Mouse (Mus musculus): Measurements from ENCODE around the gene Apol9b. TPM values are rescaled to one million over a fixed set of nuclear protein-coding genes. Genes with fewer than 3 reads are reported as not detected.

Apol9b gene
- total and polyA plus RNA-seq, 3 experiments: not detected

GRCm38 (mm10) chr15:77763702-77764101 is 34.9 kb downstream of the Apol9b start:
- H3K9ac ChIP-seq (ENCODE audit: insufficient read depth, low read depth): no peak overlapping the region
- no peak overlapping the region for H3K4me2 ChIP-seq (ENCODE audit: insufficient read depth, low read depth, poor library complexity, severe bottlenecking)
- H3K27me3 ChIP-seq (replicated peaks): no peaks in the 10 kb centered on the region
- H3K27ac ChIP-seq (ENCODE audit: insufficient read depth, low read depth): no peak overlapping the region
- TF ChIP-seq MYC (IDR thresholded peaks at IDR 0.05; ENCODE audit: low read depth, low read length) (no peak), SIN3A (IDR thresholded peaks at IDR 0.05; ENCODE audit: low read length) (no peak), RCOR1 (conservative IDR thresholded peaks at IDR 0.05; ENCODE audit: low read depth, low read length) (no peak)
- no peaks in the 10 kb centered on the region for H3K79me2 ChIP-seq (replicated peaks; ENCODE audit: control insufficient read depth, extremely low read depth, insufficient read depth, poor library complexity, severe bottlenecking)
- no peaks in the 10 kb centered on the region for H3K4me1 ChIP-seq (ENCODE audit: control insufficient read depth in 1 of 2, insufficient read depth in 2 of 2)
- peaks cover 86 to 94% of the 10 kb centered on the region in 2 experiments for H3K36me3 ChIP-seq (replicated peaks in 1 of 2; ENCODE audit: control insufficient read depth in 1 of 2, insufficient read depth in 1 of 2, low read length in 1 of 2)
- no peak for DNase-seq (ENCODE audit: extremely low read depth)
- in situ Hi-C loops (cut with MboI; ENCODE audit: low pct_ligation_motif_present, low pct_unique_long_range_greater_than_20kb, low sequenced_read_pairs) (no loop called here), dilution Hi-C loops (cut with MboI; ENCODE audit: extremely low pct_ligation_motif_present, extremely low pct_unique_long_range_greater_than_20kb, low sequenced_read_pairs) (no loop called here)
- no peaks in the 10 kb centered on the region for H3K9me3 ChIP-seq (replicated peaks; ENCODE audit: low read length)
- H3K4me3 ChIP-seq (replicated peaks in 1 of 3; ENCODE audit: low read depth in 2 of 3, low read length in 2 of 3, poor library complexity in 1 of 3): no peak overlapping the region

- dilution Hi-C loops (cut with MboI; ENCODE audit: extremely low pct_ligation_motif_present, extremely low pct_unique_long_range_greater_than_20kb, low sequenced_read_pairs) (no loop called here), in situ Hi-C loops (cut with MboI; ENCODE audit: low pct_ligation_motif_present, low pct_unique_long_range_greater_than_20kb, low sequenced_read_pairs) (no loop called here)
- H3K79me2 ChIP-seq (replicated peaks; ENCODE audit: control insufficient read depth, extremely low read depth, insufficient read depth, poor library complexity, severe bottlenecking): no peaks in the 10 kb centered on the region
- H3K27me3 ChIP-seq (replicated peaks): no peaks in the 10 kb centered on the region
- no peak overlapping the region for H3K4me3 ChIP-seq (replicated peaks in 1 of 3; ENCODE audit: low read depth in 2 of 3, low read length in 2 of 3, poor library complexity in 1 of 3)
- TF ChIP-seq NELFE (IDR thresholded peaks at IDR 0.05; ENCODE audit: low read depth, low read length): no peak
- TF ChIP-seq ETS1 (conservative IDR thresholded peaks at IDR 0.05; ENCODE audit: low read depth, low read length): no peak
- no peak for TF ChIP-seq ZNF384 (IDR thresholded peaks at IDR 0.05; ENCODE audit: low read depth, low read length)
- no peak for TF ChIP-seq UBTF (IDR thresholded peaks at IDR 0.05; ENCODE audit: low read depth, low read length)
- TF ChIP-seq MYC (IDR thresholded peaks at IDR 0.05; ENCODE audit: low read depth, low read length): no peak
- no peak for TF ChIP-seq RAD21 (IDR thresholded peaks at IDR 0.05; ENCODE audit: low read depth, low read length)
- TF ChIP-seq SIN3A (IDR thresholded peaks at IDR 0.05; ENCODE audit: low read length): no peak
- TF ChIP-seq ZMIZ1 (IDR thresholded peaks at IDR 0.05; ENCODE audit: low read depth, low read length): no peak
- TF ChIP-seq POLR2AphosphoS2 (IDR thresholded peaks at IDR 0.05; ENCODE audit: low read depth, low read length): no peak
- no peak for TF ChIP-seq MAX (IDR thresholded peaks at IDR 0.05; ENCODE audit: low read length)
- no peak for TF ChIP-seq PAX5 (IDR thresholded peaks at IDR 0.05; ENCODE audit: low read length)
- TF ChIP-seq ZKSCAN1 (IDR thresholded peaks at IDR 0.05; ENCODE audit: borderline replicate concordance, low read depth, low read length): no peak
- no peak for TF ChIP-seq IRF4 (IDR thresholded peaks at IDR 0.05; ENCODE audit: low read depth, low read length)
- TF ChIP-seq MXI1 (IDR thresholded peaks at IDR 0.05; ENCODE audit: low read depth, low read length): no peak
- no peak for TF ChIP-seq MAFK (IDR thresholded peaks at IDR 0.05; ENCODE audit: insufficient replicate concordance, low read length)
- no peak for TF ChIP-seq NRF1 (IDR thresholded peaks at IDR 0.05; ENCODE audit: low read depth, low read length)
- TF ChIP-seq EP300 (IDR thresholded peaks at IDR 0.05; ENCODE audit: low read length): no peak
- TF ChIP-seq USF1 (IDR thresholded peaks at IDR 0.05; ENCODE audit: low read depth, low read length): no peak
- H3K4me2 ChIP-seq (ENCODE audit: insufficient read depth, low read depth, poor library complexity, severe bottlenecking): no peak overlapping the region
- DNase-seq (ENCODE audit: extremely low read depth): no peak
- H3K9me3 ChIP-seq (replicated peaks; ENCODE audit: low read length): no peaks in the 10 kb centered on the region
- H3K36me3 ChIP-seq (replicated peaks in 1 of 2; ENCODE audit: control insufficient read depth in 1 of 2, insufficient read depth in 1 of 2, low read length in 1 of 2): peaks cover 94 to 98% of the 10 kb centered on the region in 2 experiments
- no peak overlapping the region for H3K27ac ChIP-seq (ENCODE audit: insufficient read depth, low read depth)
- no peak overlapping the region for H3K9ac ChIP-seq (ENCODE audit: insufficient read depth, low read depth)
- H3K4me1 ChIP-seq (ENCODE audit: control insufficient read depth in 1 of 2, insufficient read depth in 2 of 2): no peaks in the 10 kb centered on the region
Observed at GRCm38 (mm10) chr15:77764391-77765006, 35.7 kb downstream of the Apol9b start.
